Mouse (Mus musculus): ENCODE measurements around the gene Nrtn.

Nrtn gene

DNA sequence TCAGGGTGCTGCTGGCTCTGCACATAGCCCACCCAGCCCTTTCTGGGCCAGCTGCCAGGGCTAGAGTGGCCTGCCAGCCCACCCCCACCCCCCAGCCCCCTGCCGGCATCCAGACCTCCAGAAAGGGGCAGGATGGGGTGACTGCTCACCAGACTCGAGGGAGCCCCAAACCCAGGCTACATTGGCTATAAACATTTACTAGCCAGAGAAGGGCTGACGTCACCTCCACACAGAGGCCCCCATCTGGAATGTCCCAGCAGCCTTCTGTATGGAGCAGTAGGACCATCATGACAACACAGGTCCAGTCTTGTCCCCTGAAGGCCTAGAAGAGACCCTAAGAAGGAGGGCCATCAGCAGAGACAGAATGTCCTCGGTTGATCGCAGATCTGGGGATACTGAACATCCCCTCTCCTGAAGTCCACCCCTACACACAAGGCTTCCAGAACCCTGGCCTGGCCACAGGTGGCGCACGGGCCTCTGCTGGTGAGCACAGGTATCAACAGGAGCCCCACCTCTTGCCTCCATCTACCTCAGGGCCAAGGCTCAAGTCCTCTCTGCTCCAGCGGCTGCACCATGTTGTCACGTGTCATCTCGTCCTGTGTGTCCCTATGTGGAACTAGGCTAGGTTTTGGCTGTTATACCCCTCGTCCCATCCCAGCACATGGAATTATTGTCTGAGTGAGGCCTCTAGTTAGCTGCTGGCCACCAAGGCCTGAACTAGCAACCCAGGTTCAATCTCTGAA, 33.7 kb downstream of the Nrtn start:
- DNase-seq (ENCODE audit: low read depth, low spot score): no peak

DNA sequence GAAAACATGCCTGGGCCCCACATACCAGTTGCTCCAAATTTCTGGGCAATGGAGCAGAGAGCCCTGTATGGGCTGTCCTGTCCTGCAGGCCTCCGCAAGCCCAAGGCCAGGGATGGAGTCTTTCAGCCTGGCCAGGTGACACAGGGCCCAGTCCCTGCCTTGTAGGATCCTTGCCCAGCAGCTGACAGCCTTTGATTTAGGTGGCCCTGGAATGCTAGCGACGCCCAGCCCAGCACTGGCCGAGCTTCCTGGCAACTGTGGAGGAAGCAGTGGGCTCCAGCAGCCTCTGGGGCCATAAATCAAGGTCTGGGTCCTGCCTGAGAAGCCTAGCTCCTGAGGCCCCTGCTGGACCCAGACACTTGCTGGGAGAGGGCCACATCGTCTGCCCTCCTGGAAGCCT, 34.9 kb downstream of the Nrtn start:
- DNase-seq (ENCODE audit: low read depth, low spot score): no peak

DNA sequence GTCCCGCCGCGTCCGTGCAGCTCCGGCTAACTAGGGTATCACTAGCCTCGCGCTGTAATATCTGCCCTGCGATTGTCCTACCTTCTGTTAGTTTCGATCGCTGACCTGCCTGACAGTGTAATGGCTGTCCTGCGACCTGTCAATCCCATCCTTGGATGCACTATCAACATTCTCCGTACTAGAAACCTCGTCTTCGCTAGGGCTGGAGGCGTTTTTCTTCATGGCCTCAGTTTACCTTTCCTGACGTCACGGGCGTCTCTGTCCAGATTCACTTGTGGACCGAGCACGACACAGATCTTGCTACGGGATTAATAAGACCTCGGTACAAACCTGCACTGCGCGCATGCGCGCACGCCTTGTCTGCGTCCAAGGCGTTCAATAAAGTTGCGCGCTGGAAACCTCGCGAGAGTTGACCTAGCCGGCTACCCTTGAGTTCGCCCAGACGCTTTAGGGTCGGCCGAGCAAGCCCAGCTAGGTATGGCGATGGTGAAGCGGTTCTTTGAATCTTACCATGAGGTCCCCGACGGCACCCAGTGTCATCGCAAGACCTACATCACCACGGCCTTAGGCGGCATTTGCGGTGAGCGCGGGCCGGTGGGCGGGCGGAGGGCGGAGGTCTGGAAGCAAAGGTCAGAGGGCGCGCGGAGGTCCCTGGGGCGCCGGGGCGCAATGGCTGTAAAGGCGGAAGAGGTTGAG, 39.8 kb downstream of the Nrtn start, which contains the start of the genes Ndufa11 and Vmac:
Gene Ndufa11 (plus strand): TSS at position 405 of the 696 bp plus-strand sequence.
Gene Vmac (minus strand): TSS at position 660 of the 696 bp plus-strand sequence.
- DNase-seq (ENCODE audit: low read depth, low spot score): peak; percentile 99

DNA sequence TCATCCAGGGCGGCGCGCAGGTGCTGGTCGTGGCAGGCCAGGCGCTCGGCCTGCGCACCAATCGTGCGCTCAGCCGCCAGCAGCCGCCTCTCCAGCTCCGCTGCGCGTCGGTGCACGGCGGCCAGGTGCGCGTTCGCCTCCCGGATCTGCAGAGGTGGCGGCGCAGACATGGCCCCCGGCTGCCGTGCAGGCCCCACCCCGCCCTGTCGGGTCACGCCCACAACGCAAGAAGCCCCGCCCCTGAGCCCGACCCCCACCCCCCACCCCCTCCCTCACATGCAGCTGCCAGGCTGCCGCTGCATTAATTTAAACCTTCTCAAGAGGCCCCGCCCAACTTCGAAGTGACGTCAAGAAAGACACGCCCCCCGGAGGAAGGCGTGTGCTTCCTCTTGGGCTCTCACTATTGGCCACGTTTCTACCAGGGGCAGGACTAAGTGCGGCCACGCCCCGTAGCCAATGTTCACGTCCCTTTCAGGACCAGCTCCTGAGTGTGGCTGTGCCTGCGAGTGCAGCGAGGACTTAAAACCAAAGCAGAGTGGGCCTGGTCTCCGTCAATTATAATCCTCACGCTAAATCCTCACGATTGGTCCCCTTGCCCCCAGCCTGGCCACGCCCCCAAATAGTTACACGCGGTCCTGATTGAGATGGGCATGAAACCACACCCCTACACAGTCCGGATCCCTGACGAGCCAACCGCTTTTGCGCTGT, 40.5 kb downstream of the Nrtn start:
- peak; percentile 99 for DNase-seq (ENCODE audit: low read depth, low spot score)

DNA sequence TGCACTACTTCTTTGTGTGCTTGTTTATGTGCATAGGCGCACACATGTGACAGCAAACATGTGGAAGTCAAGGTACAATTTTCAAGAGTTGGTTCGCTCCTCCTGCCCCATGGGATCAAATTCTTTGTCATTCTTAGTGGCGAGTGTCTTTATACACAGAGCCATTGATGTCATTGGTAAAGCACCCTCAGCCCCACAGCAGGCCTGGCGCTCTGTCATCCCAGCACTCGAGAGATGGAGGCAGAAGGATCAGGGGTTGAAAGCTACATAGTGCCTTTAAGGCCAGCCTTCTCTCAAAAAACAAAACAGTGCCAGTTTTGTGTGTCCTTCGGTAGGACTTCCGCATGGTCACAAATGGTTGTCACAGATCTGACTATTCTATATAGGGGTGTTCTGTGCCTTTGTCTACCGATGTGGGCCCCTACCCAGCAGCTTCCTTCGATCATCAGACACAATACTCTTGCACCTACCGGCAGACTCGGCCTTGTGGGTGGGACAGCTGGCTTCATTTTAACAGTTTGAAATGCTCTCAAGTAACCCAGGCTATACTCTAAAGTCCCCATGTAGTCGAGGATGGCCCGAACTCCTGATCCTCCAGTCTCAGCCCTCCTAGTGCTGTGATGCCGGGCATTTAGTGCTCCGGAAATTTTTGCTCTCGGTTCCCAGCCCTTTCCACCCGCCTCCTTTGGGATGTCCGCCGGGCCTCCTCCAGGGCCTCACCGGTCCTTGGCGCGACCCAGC, 41.2 kb downstream of the Nrtn start:
- no peak for DNase-seq (ENCODE audit: low read depth, low spot score)

DNA sequence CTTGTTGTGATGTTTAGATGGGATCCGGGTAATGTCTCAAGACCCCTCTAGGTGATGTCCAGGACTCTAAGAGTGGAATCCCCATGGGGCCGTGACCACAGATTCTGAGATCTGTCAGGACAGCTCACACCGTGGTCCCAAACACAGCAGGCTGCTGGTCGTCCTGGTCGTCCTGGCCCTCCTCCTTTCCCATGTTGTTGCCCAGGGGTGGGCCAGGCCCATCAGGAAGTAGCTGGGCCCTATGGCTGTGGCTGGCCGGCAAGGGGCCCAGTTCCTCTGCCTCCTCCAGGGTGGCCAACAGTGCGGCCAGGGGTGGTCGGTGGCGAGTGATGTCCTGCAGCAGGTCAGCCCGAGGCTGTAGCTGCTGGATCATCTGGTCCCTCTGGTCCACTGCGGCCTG, 42.0 kb downstream of the Nrtn start:
- no peak for DNase-seq (ENCODE audit: low read depth, low spot score)

DNA sequence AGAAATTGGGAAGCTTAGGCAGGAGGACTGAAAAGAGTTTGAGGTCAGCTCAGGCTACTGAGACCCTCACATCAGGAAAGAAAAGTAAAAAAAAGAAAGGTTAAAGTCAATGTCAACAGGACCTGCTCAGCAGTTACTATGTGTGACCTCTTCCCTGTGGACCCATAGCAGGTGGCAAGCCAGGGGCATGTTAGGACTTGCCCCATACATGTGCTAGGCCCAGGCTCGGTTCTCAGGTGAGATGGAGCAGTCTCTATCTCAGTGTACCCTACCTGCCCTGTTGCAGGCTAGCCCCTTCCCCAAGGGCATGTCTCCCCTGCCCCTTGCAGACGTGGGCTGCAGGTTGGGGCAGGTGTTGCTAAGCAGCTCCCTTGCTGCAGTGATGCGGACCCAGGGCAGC, 47.6 kb downstream of the Nrtn start:
- DNase-seq (ENCODE audit: low read depth, low spot score): no peak

DNA sequence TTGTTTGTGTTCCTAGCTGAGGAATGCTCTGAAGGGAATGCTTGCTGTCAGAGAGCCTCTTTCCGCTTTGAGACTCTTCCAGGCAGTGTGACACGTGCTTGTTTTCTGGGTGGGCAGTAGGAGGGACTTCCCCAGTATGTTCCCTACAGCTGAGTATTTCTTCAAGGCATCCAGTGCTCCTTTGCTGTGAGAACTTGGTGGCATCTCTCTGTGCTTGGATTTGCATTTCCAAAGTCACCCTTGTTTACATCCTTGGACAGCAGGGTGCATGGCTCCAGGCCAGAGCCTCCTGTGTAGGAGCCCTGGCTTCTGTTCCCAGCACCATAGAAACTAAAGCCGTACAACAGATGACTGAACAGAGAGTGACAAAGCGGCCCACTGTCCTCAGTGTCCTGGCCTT, 48.6 kb downstream of the Nrtn start:
- no peak for DNase-seq (ENCODE audit: low read depth, low spot score)

DNA sequence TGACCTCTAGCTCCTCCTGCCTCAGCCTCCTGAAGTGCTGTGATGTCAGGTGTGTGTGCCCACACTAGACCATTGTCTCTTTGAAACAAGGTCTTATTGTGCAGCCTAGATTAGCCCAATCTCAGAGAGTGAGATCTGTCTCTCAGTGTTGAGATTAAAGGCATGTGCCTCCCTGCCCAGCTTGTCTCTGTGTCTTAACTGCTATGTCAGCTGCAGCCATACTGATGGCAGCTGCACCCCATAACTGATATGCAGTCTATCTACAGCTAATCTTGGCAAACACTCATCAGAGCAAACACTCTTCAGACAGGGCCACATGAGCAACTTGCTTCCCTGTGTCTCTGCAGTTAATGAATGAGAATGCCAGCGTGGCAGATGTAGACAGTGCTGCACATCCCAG, 50.8 kb downstream of the Nrtn start:
- DNase-seq (ENCODE audit: low read depth, low spot score): no peak

DNA sequence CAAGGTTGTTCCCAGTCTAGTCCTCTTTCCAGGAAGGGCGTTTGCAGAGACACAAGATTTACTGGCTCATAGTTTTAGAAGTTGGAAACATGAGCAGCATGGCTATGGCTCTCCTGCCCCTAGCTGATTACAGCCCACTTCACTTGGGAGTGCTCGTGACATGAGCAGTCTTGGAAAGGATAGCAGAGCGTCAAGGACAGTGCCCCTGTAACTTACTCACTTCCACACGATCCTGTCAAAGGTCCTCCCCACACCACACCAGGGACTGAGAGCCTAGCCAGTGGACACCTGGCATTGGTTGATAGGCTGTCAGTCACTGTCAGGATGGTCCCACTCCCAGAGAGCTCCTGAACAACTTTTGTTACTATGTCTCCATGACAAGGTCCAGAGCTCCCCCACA, 54.3 kb downstream of the Nrtn start:
- no peak for DNase-seq (ENCODE audit: low read depth, low spot score)

Measured in embryo, embryonic 11.5 days (tissue).